ENCODE assay signal across 15 mouse cellular contexts in the genomic region with DNA sequence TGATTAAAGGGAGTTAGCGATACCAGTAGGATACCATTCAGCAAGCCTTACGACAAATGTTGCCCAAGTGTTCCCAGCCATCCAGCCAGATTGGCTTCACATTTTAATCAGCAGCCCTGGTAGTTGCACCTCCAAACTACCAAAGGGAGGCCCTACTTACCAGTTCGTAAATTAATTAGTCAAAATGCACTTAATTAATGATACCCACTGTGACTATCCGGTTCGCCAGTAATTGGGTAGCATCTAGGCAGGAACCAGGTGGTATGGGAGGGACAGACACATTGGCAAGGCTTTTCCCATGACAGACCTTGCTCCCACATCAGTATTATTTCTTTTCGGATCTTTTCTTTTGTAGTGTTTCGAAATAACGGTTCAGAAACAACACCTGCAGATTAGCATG.
"Had no signal": no experiment of that assay in that cellular context is flagged by ENCODE, and none has a peak within 500 bp of the region (broad histone marks: within the 10 kb centered on the region; RNA-seq: fewer than 3 reads in every experiment).

No protein-coding gene starts in this region.

- H3K4me3 ChIP-seq: limb, embryonic 12.5 days; limb, embryonic 15.5 days; midbrain, embryonic 12.5 days; neural tube, embryonic 12.5 days had no signal

- H3K36me3 ChIP-seq: limb, embryonic 12.5 days; limb, embryonic 15.5 days; midbrain, embryonic 12.5 days; neural tube, embryonic 12.5 days had no signal

- H3K9ac ChIP-seq: limb, embryonic 12.5 days; limb, embryonic 15.5 days; liver, embryonic 14.5 days; liver, postnatal 0 days; lung, embryonic 14.5 days; midbrain, embryonic 12.5 days; neural tube, embryonic 12.5 days had no signal

- DNase-seq: kidney, adult 8-10 months; kidney, postnatal 14 days; kidney, postnatal 4 days; liver, postnatal 0 days; lung, embryonic 14.5 days; thymus, adult 18-20 months; thymus, postnatal 36 days had no signal

- ATAC-seq: liver, postnatal 0 days; lung, postnatal 0 days had no signal

- H3K27me3 ChIP-seq: neural tube, embryonic 12.5 days had no signal

- H3K9me3 ChIP-seq: limb, embryonic 12.5 days; limb, embryonic 15.5 days; midbrain, embryonic 12.5 days; neural tube, embryonic 12.5 days had no signal

- H3K4me2 ChIP-seq: limb, embryonic 12.5 days; limb, embryonic 15.5 days; liver, embryonic 11.5 days; lung, embryonic 14.5 days; midbrain, embryonic 12.5 days; neural tube, embryonic 12.5 days had no signal

- H3K27ac ChIP-seq: limb, embryonic 12.5 days; limb, embryonic 15.5 days; liver, embryonic 14.5 days; macrophage; midbrain, embryonic 12.5 days; neural tube, embryonic 12.5 days had no signal
